Mouse (Mus musculus) kidney, embryonic 15.5 days (tissue): ENCODE measurements around the gene Golph3. TPM values are rescaled to one million over a fixed set of nuclear protein-coding genes. Genes with fewer than 3 reads are reported as not detected.

Source experiments
- ATAC-seq: fragments of 200-750 bp; cut with Nextera tagmentation; replicated peaks from 2 replicates; pipeline ENCODE4 v1.8.0; 2017; ENCODE audit warnings: moderate TSS enrichment; ENCODE audit not compliant: low FRiP score
- H3K27ac ChIP-seq: fragments of 300-500 bp; sonication (generic); 2 replicates; pipeline ENCODE4 v1.5.1; 2015; ENCODE audit warnings: mild to moderate bottlenecking, inconsistent platforms
- H3K27me3 ChIP-seq: fragments of 300-500 bp; sonication (generic); 2 replicates; pipeline ENCODE4 v1.6.1; 2015; ENCODE audit warnings: inconsistent platforms
- H3K36me3 ChIP-seq: fragments of 300-500 bp; sonication (generic); 2 replicates; pipeline ENCODE4 v1.6.1; 2015; ENCODE audit warnings: inconsistent platforms
- H3K4me1 ChIP-seq: fragments of 300-500 bp; sonication (generic); 2 replicates; pipeline ENCODE4 v1.6.1; 2015; ENCODE audit warnings: inconsistent platforms
- H3K4me2 ChIP-seq: fragments of 300-500 bp; sonication (generic); 2 replicates; pipeline ENCODE4 v1.6.1; 2015; ENCODE audit warnings: moderate library complexity, mild to moderate bottlenecking, inconsistent platforms
- H3K4me3 ChIP-seq: fragments of 300-500 bp; sonication (generic); replicated peaks from 2 replicates; pipeline ENCODE4 v1.5.1; 2015; ENCODE audit warnings: mild to moderate bottlenecking, inconsistent platforms
- H3K9ac ChIP-seq: fragments of 300-500 bp; sonication (generic); 2 replicates; pipeline ENCODE4 v1.6.1; 2015; ENCODE audit warnings: mild to moderate bottlenecking, inconsistent platforms
- H3K9me3 ChIP-seq: fragments of 300-500 bp; sonication (generic); replicated peaks from 2 replicates; pipeline ENCODE4 v1.6.1; 2016; ENCODE audit warnings: inconsistent platforms
- WGBS: fragments of 180-500 bp; shearing (Covaris S2); methylation state at CpG from one replicate; pipeline ENCODE4 v1.1.7; 2015; ENCODE audit warnings: mixed read lengths; 5-methylcytosine and 5-hydroxymethylcytosine counted together
- polyA plus RNA-seq: library from polyadenylated mRNA; unstranded; fragments of >200 nt; fragmentation: Nextera tagmentation; extraction: Ambion mirVana; gene quantifications from 2 replicates; pipeline ENCODE4 v1.2.1, GENCODE M21; 2015

Golph3 gene
- polyA plus RNA-seq, 1 experiment from 2014 or later, result 84.5 TPM

DNA sequence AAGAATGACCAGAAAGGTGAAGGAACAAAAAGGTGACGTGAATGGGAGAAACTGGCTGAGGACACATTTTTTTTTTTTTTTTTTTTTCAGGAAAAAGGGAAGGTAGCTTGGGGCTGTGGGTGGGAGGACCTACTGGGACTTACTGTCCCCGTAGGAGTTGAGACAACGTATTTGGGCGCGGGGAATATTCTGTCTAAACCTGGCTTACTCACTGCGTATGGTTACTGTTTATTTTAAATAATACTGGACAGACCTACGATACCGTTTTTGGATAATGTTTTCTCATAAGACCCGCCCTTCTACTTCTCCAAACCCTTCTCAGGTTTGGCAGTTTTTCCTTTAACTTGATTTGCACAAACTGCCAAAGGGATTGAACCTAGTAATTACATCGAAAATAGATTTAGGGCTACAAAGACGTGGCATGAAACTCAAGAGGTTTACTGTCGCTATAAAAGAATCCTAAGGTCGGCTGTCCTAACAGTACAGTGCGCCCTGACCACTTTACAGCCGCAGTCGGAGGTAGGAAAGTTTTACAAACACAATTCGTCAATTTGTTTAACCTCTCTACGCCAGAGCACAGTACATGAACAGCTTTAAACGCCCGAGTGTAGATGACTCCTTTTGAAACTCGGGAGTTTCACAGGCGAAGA lies 684 bp upstream of the Golph3 start:
- Histone ChIP-seq H3K4me2 (peak overlapping the region; percentile 76), H3K27me3 (no peaks in the 10 kb centered on the region), H3K9ac (peak overlapping the region; percentile 97), H3K36me3 (peaks cover 3% of the 10 kb centered on the region), H3K4me1 (peaks cover 21% of the 10 kb centered on the region), H3K9me3 (no peaks in the 10 kb centered on the region), H3K4me3 (peak overlapping the region; percentile 100), H3K27ac (peak overlapping the region; percentile 93)
- WGBS, result 1% methylated on average over 22 of the region's 22 CpGs
- ATAC-seq, result peak; percentile 33; the same call in 1 of the 2 replicates

- under 1% methylated on average over 70 of the region's 70 CpGs for WGBS
- ATAC-seq, result peak; percentile 58
Measured at GRCm38 (mm10) chr15:12321788-12322621, 755 bp downstream of the Golph3 start, which contains the start of gene 1810049J17Rik. TSS of gene 1810049J17Rik (minus strand) at chr15:12321899.

DNA sequence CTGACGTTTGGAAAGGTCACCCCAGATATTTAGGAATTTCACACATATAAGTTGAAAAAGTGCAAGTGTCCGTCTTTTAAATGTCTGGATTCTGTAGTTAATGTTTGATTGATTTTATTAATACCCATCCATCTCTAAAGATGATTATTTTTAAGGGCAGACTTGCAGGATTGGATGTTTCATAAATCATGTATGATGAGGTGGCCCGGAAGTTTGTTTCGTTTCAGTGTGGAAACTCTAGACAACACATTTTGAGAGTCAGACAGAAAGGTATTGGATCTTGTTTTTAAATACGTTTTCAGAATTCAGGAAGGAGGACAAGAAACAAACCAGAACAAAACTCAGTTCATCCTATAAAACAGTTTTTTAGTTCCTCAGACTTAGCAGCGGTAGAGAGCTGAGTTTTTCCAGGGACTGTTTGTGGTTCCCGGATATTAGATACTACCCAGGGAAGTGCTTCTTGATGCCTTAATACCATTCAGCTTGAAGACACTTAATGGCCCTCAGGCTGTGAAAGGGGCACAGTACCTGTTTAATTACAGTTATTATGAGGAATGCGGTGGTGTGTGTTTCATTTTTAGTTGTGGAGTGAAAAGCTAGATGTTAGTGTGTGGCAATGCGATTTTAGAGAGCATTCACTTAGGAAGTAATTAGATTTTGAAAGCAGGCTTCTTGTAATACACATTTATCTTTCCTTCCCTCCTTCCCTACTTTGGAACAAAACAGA lies 1.6 kb downstream of the Golph3 start:
- Histone ChIP-seq H3K27ac (no peak overlapping the region), H3K36me3 (peaks cover 11% of the 10 kb centered on the region), H3K4me1 (peaks cover 28% of the 10 kb centered on the region), H3K9ac (peak overlapping the region; percentile 97), H3K9me3 (no peaks in the 10 kb centered on the region), H3K4me2 (peak overlapping the region; percentile 76), H3K27me3 (no peaks in the 10 kb centered on the region), H3K4me3 (peak overlapping the region; percentile 100)
- no peak for ATAC-seq
- WGBS, result 6% methylated on average over 9 of the region's 9 CpGs

More at GRCm38 (mm10) chr15:12321788-12322621, 755 bp downstream of the Golph3 start, which contains the start of gene 1810049J17Rik:
- H3K4me2 ChIP-seq, result peak within 1 kb of the TSS; percentile 76
- no peaks in the 10 kb centered on the region for H3K27me3 ChIP-seq
- H3K27ac ChIP-seq, result peak within 1 kb of the TSS; percentile 93
- peaks cover 25% of the 10 kb centered on the region for H3K4me1 ChIP-seq
- H3K4me3 ChIP-seq, result peak within 1 kb of the TSS; percentile 100
- no peaks in the 10 kb centered on the region for H3K9me3 ChIP-seq
- peak within 1 kb of the TSS; percentile 97 for H3K9ac ChIP-seq
- H3K36me3 ChIP-seq, result peaks cover 11% of the 10 kb centered on the region

DNA sequence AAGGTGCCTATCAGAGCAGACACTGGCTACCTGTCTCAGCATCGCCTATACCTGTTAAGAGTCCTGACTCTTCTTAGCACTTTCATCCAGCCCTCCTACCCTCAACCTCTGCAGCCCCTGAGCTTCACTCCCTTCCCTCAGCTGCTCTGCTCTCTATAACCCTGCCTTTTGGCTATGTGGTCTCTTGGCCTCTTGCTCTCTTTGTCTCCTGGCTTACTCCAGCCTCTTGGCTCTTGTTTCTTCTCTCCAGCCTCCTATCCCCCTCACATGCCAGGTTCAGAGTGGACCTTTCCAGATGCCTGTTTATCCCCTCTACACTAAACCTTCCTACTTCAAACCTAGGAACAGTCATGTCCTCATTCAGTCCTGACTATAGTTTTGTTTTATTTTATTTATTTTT lies 3.1 kb downstream of the Golph3 start:
- Histone ChIP-seq H3K9ac (no peak overlapping the region), H3K27me3 (no peaks in the 10 kb centered on the region), H3K9me3 (no peaks in the 10 kb centered on the region), H3K36me3 (peaks cover 11% of the 10 kb centered on the region), H3K27ac (no peak overlapping the region), H3K4me2 (no peak overlapping the region), H3K4me3 (no peak overlapping the region), H3K4me1 (peaks cover 30% of the 10 kb centered on the region)
- no peak for ATAC-seq
- 89% methylated on average over 1 of the region's 1 CpGs for WGBS

GRCm38 (mm10) chr15:12330389-12330788 lies 9.1 kb downstream of the Golph3 start:
- no peak overlapping the region for H3K9ac ChIP-seq
- H3K9me3 ChIP-seq, result no peaks in the 10 kb centered on the region
- H3K27me3 ChIP-seq, result no peaks in the 10 kb centered on the region
- ATAC-seq, result no peak
- H3K4me3 ChIP-seq, result no peak overlapping the region
- no peak overlapping the region for H3K27ac ChIP-seq
- H3K36me3 ChIP-seq, result peaks cover 10% of the 10 kb centered on the region
- 83% methylated on average over 3 of the region's 3 CpGs for WGBS
- no peak overlapping the region for H3K4me2 ChIP-seq
- peaks cover 26% of the 10 kb centered on the region for H3K4me1 ChIP-seq

GRCm38 (mm10) chr15:12330892-12331291 lies 9.6 kb downstream of the Golph3 start:
- Histone ChIP-seq H3K4me2 (no peak overlapping the region), H3K9me3 (no peaks in the 10 kb centered on the region), H3K4me3 (no peak overlapping the region), H3K4me1 (peaks cover 21% of the 10 kb centered on the region), H3K27ac (no peak overlapping the region), H3K27me3 (no peaks in the 10 kb centered on the region), H3K36me3 (peaks cover 5% of the 10 kb centered on the region), H3K9ac (no peak overlapping the region)
- no peak for ATAC-seq

GRCm38 (mm10) chr15:12331300-12331699 lies 10.1 kb downstream of the Golph3 start:
- Histone ChIP-seq H3K9me3 (no peaks in the 10 kb centered on the region), H3K4me1 (peaks cover 22% of the 10 kb centered on the region), H3K27me3 (no peaks in the 10 kb centered on the region), H3K9ac (no peak overlapping the region), H3K27ac (no peak overlapping the region), H3K36me3 (peaks cover under 1% of the 10 kb centered on the region; the same call in 1 of the 2 replicates), H3K4me3 (no peak overlapping the region), H3K4me2 (no peak overlapping the region)
- 50% methylated on average over 1 of the region's 1 CpGs for WGBS
- ATAC-seq, result no peak

- H3K9me3 ChIP-seq, result no peaks in the 10 kb centered on the region
- peaks cover 18% of the 10 kb centered on the region for H3K4me1 ChIP-seq
- H3K27me3 ChIP-seq, result no peaks in the 10 kb centered on the region
- WGBS, result 77% methylated on average over 4 of the region's 4 CpGs
- H3K9ac ChIP-seq, result no peak overlapping the region
- ATAC-seq, result no peak
- no peak overlapping the region for H3K27ac ChIP-seq
- no peak overlapping the region for H3K4me2 ChIP-seq
- no peak overlapping the region for H3K4me3 ChIP-seq
- H3K36me3 ChIP-seq, result no peaks in the 10 kb centered on the region
Measured at GRCm38 (mm10) chr15:12334381-12334780, 13.1 kb downstream of the Golph3 start.

DNA sequence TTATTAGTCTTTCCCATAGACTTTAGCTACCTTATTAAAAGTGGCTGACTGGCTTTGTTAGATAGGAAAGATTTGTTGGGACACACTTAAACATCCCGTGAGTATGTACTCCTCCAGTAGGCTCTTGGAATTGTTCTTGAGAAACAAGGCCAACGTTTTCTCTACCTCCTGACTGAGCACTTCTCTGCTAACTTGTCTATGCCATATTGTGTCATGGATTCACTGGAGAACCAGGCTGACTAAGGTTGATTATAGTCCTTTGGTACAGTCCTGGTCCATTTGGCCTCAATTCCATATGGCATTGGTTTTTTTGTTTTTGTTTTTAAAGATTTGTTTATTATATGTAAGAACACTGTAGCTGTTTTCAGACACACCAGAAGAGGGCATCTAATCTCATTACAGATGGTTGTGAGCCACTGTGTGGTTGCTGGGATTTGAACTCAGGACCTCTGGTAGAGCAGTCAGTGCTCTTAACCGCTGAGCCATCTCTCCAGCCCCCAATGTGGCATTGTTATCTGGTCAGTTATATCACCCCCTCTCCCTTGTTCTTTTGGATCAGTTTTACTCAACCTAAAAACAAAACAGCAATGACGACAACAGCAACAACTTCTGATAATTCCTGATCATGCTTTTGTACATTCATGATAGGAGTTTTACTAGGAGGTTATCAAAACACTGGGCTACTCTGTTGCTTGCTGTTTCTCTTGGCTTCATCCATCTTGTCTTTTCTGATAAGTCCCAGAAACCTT lies 16.0 kb downstream of the Golph3 start:
- WGBS, result 65% methylated on average over 4 of the region's 4 CpGs
- peaks cover 5% of the 10 kb centered on the region for H3K36me3 ChIP-seq
- no peaks in the 10 kb centered on the region for H3K9me3 ChIP-seq
- H3K4me1 ChIP-seq, result 0 out of 2 replicates have a peak, but pooled peaks cover 10% of the 10 kb centered on the region
- no peak overlapping the region for H3K4me2 ChIP-seq
- no peaks in the 10 kb centered on the region for H3K27me3 ChIP-seq
- ATAC-seq, result no peak
- H3K27ac ChIP-seq, result no peak overlapping the region
- H3K4me3 ChIP-seq, result no peak overlapping the region
- H3K9ac ChIP-seq, result no peak overlapping the region

DNA sequence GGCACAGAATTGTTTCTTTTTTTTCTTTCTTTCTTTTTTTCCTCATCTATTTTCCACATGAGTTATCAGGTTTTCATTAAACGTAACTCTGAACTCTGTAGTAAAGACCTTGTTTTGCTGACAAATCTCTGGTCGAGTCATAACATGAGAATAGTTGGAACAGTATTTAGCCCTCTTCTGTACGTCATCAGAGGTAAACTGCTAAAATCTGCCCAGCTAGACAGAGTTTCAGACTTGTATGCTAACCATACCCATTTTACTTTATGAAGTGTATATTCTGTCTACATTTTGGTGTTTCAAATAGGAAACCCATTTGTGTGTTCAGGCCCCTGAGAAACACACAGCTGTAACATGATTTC lies 16.5 kb downstream of the Golph3 start:
- 63% methylated on average over 3 of the region's 3 CpGs for WGBS
- no peak overlapping the region for H3K27ac ChIP-seq
- no peaks in the 10 kb centered on the region for H3K27me3 ChIP-seq
- no peak overlapping the region for H3K4me3 ChIP-seq
- H3K9me3 ChIP-seq, result no peaks in the 10 kb centered on the region
- peaks cover 8% of the 10 kb centered on the region for H3K36me3 ChIP-seq
- no peak for ATAC-seq
- no peak overlapping the region for H3K4me2 ChIP-seq
- H3K4me1 ChIP-seq, result 0 out of 2 replicates have a peak, but pooled peaks cover 10% of the 10 kb centered on the region
- no peak overlapping the region for H3K9ac ChIP-seq

GRCm38 (mm10) chr15:12340536-12341400 lies 19.5 kb downstream of the Golph3 start:
- no peak for ATAC-seq
- WGBS, result 67% methylated on average over 5 of the region's 5 CpGs
- no peak overlapping the region for H3K4me3 ChIP-seq
- H3K36me3 ChIP-seq, result peaks cover 34% of the 10 kb centered on the region
- H3K27ac ChIP-seq, result no peak overlapping the region
- no peaks in the 10 kb centered on the region for H3K27me3 ChIP-seq
- H3K4me1 ChIP-seq, result 0 out of 2 replicates have a peak, but pooled peaks cover 6% of the 10 kb centered on the region
- H3K9ac ChIP-seq, result no peak overlapping the region
- no peaks in the 10 kb centered on the region for H3K9me3 ChIP-seq
- no peak overlapping the region for H3K4me2 ChIP-seq
